Mouse (Mus musculus) heart, postnatal 0 days (tissue): Measurements from ENCODE around the gene Zscan12.

Source experiments
- CTCF ChIP-seq: IDR thresholded peaks from 2 replicates; pipeline ENCODE4 v1.5.1; 2016; ENCODE audit warnings: antibody characterized with exemption, control low read depth, low read depth
- EP300 ChIP-seq: IDR thresholded peaks from 2 replicates; pipeline ENCODE4 v1.6.1; 2016; ENCODE audit warnings: antibody characterized with exemption, low read depth

DNA sequence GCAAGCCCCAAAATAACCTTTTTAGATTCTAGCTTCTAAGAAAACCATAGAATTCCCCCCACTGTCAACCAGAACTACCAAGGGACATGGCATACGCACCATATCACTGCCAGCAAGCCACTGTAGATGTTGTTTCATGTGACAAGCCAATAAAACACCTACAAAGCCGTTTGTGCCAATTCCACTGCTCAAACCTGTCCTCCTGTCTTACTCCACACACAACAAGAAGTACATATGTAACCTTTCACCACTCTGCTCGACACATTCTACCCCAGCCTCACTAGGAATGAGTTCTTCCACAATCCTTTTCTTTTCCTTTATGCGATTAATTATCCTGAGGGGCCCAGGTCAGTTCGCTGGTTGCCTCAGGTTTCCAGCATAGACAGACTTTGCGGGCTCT, 33.0 kb downstream of the Zscan12 start:
- no peak for TF ChIP-seq CTCF
- no peak for TF ChIP-seq EP300
